15 mouse cellular contexts compared by ENCODE assay signal in the genomic region with DNA sequence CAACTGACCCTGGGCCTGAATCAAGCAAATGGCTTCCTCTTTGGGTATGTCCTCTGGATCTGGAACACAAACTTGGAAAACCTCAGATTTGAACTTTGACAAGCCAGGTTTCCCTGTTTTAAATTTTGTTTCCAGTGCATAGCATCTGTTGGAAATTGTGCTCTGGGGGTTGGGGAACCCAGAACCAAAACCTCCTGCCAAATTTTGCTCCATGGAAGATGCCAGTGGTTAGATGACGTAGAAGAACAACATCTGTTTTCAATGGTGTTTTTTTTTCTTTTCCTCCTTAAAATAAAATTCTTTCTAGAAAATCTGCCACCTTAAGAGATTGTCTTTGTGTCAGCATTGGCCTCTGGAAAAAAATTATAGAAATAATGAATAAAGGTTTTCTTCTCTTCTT.
"Had no signal": no experiment of that assay in that cellular context is flagged by ENCODE, and none has a peak within 500 bp of the region (broad histone marks: within the 10 kb centered on the region; RNA-seq: fewer than 3 reads in every experiment).

No protein-coding gene starts in this region.

- H3K27ac ChIP-seq: kidney, postnatal 0 days; layer of hippocampus, adult 2 months; limb, embryonic 13.5 days; liver, embryonic 13.5 days had no signal

- H3K9ac ChIP-seq: limb, embryonic 13.5 days; liver, embryonic 13.5 days; lung, embryonic 14.5 days had no signal

- DNase-seq: kidney, postnatal 25 days; layer of hippocampus, postnatal 36 days; left cerebral cortex, postnatal 4 days; liver, embryonic 13.5 days; midbrain, embryonic 14.5 days; right cerebral cortex, postnatal 14 days; right cerebral cortex, postnatal 4 days; thymus, adult 2 months; thymus, postnatal 14 days; thymus, postnatal 4 days had no signal

- H3K4me2 ChIP-seq: limb, embryonic 13.5 days; liver, embryonic 13.5 days; lung, embryonic 14.5 days; midbrain, embryonic 11.5 days had no signal

- H3K27me3 ChIP-seq: limb, embryonic 13.5 days; liver, embryonic 13.5 days had no signal

- H3K36me3 ChIP-seq: limb, embryonic 13.5 days; liver, embryonic 13.5 days had no signal

- H3K4me3 ChIP-seq: layer of hippocampus, adult 2 months; limb, embryonic 13.5 days; liver, embryonic 13.5 days had no signal

- H3K4me1 ChIP-seq: liver, embryonic 13.5 days had no signal
